Mouse (Mus musculus) thymus, postnatal 10 days (tissue): ENCODE measurements around the gene Cfap77.

Experiments used
- DNase-seq, 2 experiments: peaks; one replicate each; pipeline ENCODE4 v3.0.0; 2021; ENCODE audit warnings: low spot score in 2 of 2

Cfap77 gene

GRCm38 (mm10) chr2:29051932-29052331, 2.9 kb downstream of the Cfap77 start:
- no peak for DNase-seq

GRCm38 (mm10) chr2:29046151-29046550, 8.7 kb downstream of the Cfap77 start:
- no peak for DNase-seq

GRCm38 (mm10) chr2:29042124-29042523, 12.7 kb downstream of the Cfap77 start:
- DNase-seq = no peak

- DNase-seq = no peak
Observed at GRCm38 (mm10) chr2:29041477-29041768, 13.4 kb downstream of the Cfap77 start.

GRCm38 (mm10) chr2:29040594-29041476, 14.0 kb downstream of the Cfap77 start:
- DNase-seq = no peak

- DNase-seq = no peak
Observed at GRCm38 (mm10) chr2:29039741-29040140, 15.1 kb downstream of the Cfap77 start.

GRCm38 (mm10) chr2:29035698-29036097, 19.2 kb downstream of the Cfap77 start:
- no peak for DNase-seq

- no peak for DNase-seq
Observed at GRCm38 (mm10) chr2:29034542-29035475, 20.1 kb downstream of the Cfap77 start.

- DNase-seq = no peak
Observed at GRCm38 (mm10) chr2:29031951-29032350, 22.9 kb downstream of the Cfap77 start.

- DNase-seq = no peak
Observed at GRCm38 (mm10) chr2:29030048-29030734, 24.7 kb downstream of the Cfap77 start.

GRCm38 (mm10) chr2:29025284-29025683, 29.6 kb downstream of the Cfap77 start:
- DNase-seq = no peak

GRCm38 (mm10) chr2:29023001-29023400, 31.9 kb downstream of the Cfap77 start:
- DNase-seq = no peak

GRCm38 (mm10) chr2:29021025-29021424, 33.8 kb downstream of the Cfap77 start:
- no peak for DNase-seq

GRCm38 (mm10) chr2:29018680-29019079, 36.2 kb downstream of the Cfap77 start:
- DNase-seq = no peak

GRCm38 (mm10) chr2:29016599-29017587, 38.0 kb downstream of the Cfap77 start:
- DNase-seq = no peak

GRCm38 (mm10) chr2:29012523-29012922, 42.3 kb downstream of the Cfap77 start:
- DNase-seq = no peak

GRCm38 (mm10) chr2:29007656-29008055, 47.2 kb downstream of the Cfap77 start:
- DNase-seq = no peak

- no peak for DNase-seq
Observed at GRCm38 (mm10) chr2:29006455-29007034, 48.3 kb downstream of the Cfap77 start.

GRCm38 (mm10) chr2:29004037-29004436, 50.8 kb downstream of the Cfap77 start:
- DNase-seq = no peak

- DNase-seq = no peak
Observed at GRCm38 (mm10) chr2:28998246-28998645, 56.6 kb downstream of the Cfap77 start.
